Mouse (Mus musculus): ENCODE measurements around the gene Stac2.

GRCm38 (mm10) chr11:98026570-98027296 lies 26.5 kb downstream of the Stac2 start, which contains the start of gene Rpl19:
- no peak for TF ChIP-seq CTCF (IDR thresholded peaks at IDR 0.05; ENCODE audit: low read depth, low read length)
- TF ChIP-seq POLR2A (IDR thresholded peaks at IDR 0.05; ENCODE audit: insufficient read depth, low read length) = peak; percentile 84
- peak; percentile 47; the same call in 1 of the 2 replicates for TF ChIP-seq EP300 (IDR thresholded peaks at IDR 0.05; ENCODE audit: insufficient read depth, low read depth, low read length)
